Mouse (Mus musculus): ENCODE measurements around the gene Ilkap.

DNA sequence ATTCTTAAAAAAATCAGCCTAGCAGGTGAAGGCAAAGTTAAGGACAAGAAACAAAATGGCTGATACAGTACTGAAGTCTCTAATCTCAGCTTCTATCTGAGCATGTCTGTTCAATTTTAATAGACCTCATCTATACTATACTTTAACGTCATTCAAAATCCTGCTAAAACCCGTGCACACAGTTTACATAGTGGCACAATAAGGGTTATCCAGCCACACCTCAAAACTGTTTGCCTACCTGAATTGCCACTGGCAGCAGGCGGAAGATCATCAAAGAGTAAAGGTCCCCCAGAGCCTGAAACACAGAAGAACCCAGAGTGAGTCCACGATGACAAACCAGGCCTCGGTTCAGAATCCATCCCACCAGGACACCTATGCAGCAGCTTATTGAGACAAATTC is 8.2 kb downstream of the Ilkap start:
- no peak for TF ChIP-seq CTCF (IDR thresholded peaks at IDR 0.05; ENCODE audit: extremely low read depth, insufficient read depth, low read length)
- TF ChIP-seq POLR2A (IDR thresholded peaks at IDR 0.05; ENCODE audit: extremely low read depth, insufficient read depth, low read length): no peak
